Mouse (Mus musculus): ENCODE measurements around the gene Fgfr2. TPM values are rescaled to one million over a fixed set of nuclear protein-coding genes. Genes with fewer than 3 reads are reported as not detected.

Fgfr2 gene
- polyA plus RNA-seq, 1 experiment from 2014 or later, result 106 TPM

DNA sequence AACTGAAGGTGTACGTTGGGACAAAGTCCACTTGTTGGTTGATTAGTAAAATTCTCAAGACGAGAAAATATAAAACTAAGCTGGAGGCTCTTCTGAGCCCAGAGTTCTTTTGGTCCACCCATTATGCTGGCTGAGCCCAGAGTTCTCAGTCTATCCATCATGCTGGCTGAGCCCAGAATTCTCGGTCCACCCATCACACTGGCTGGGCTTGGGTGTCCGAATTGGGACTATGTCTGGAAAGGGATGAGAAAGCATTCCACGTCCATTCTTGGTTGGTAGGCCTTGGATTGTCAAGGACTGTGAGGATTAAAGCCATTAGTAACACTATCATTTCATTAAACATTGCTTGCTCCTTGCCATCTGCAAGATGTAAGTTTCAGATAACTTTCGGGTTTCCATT lies 767.4 kb downstream of the Fgfr2 start:
- H3K9ac ChIP-seq (ENCODE audit: low read depth, low read length), result no peak overlapping the region
- H3K9me3 ChIP-seq (ENCODE audit: control insufficient read depth, low read length), result no peaks in the 10 kb centered on the region
- H3K4me2 ChIP-seq (ENCODE audit: low read depth, low read length), result 0 out of 2 replicates have a peak overlapping the region, but pooled peaks have one; percentile 3
- no peaks in the 10 kb centered on the region for H3K36me3 ChIP-seq (ENCODE audit: control insufficient read depth, insufficient read depth, low read length)
- no peak overlapping the region for H3K4me3 ChIP-seq (ENCODE audit: low read depth, low read length)
- peaks cover 25% of the 10 kb centered on the region for H3K4me1 ChIP-seq (ENCODE audit: control insufficient read depth, insufficient read depth, low read length)
- peak overlapping the region; percentile 46; the same call in 1 of the 2 replicates for H3K27ac ChIP-seq (replicated peaks; ENCODE audit: low read depth, low read length)
- DNase-seq (ENCODE audit: low spot score) (no peak), ATAC-seq (ENCODE audit: low read depth) (no peak)
- H3K27me3 ChIP-seq (replicated peaks; ENCODE audit: control insufficient read depth, insufficient read depth, low read length), result no peaks in the 10 kb centered on the region
- 62% methylated on average over 6 of the region's 6 CpGs for WGBS

DNA sequence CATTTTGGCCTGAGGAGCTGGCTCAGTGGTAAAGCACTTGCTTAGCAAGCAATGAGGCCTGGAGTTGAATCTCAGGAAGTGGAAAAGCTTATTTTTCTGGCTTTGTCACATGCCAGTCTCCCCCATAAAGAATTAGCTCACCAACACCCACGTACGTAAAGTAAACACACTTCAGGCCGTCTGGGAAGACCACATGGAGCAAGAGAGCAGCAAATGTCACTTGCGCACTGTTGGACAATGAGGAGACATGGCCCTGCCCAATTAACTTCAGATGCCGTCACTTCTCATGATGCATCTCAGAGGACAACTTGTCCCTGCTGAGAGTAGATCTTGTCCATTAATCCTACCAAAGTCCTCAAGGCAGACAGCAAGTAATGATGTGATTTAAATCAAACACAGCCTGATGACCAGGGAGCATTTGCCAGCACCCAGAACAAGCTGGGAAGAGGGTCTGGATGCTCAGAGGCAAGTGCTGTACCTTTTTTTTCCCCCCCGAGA lies 774.0 kb downstream of the Fgfr2 start:
- H3K27me3 ChIP-seq (replicated peaks; ENCODE audit: control insufficient read depth, insufficient read depth, low read length), result no peaks in the 10 kb centered on the region
- H3K27ac ChIP-seq (replicated peaks; ENCODE audit: low read depth, low read length), result no peak overlapping the region
- ATAC-seq (ENCODE audit: low read depth) (no peak), DNase-seq (ENCODE audit: low spot score) (no peak)
- H3K9me3 ChIP-seq (ENCODE audit: control insufficient read depth, low read length), result no peaks in the 10 kb centered on the region
- H3K9ac ChIP-seq (ENCODE audit: low read depth, low read length), result no peak overlapping the region
- 64% methylated on average over 6 of the region's 6 CpGs for WGBS
- H3K36me3 ChIP-seq (ENCODE audit: control insufficient read depth, insufficient read depth, low read length), result no peaks in the 10 kb centered on the region
- H3K4me3 ChIP-seq (ENCODE audit: low read depth, low read length), result no peak overlapping the region
- no peak overlapping the region for H3K4me2 ChIP-seq (ENCODE audit: low read depth, low read length)
- peaks cover 5% of the 10 kb centered on the region; the same call in 1 of the 2 replicates for H3K4me1 ChIP-seq (ENCODE audit: control insufficient read depth, insufficient read depth, low read length)

DNA sequence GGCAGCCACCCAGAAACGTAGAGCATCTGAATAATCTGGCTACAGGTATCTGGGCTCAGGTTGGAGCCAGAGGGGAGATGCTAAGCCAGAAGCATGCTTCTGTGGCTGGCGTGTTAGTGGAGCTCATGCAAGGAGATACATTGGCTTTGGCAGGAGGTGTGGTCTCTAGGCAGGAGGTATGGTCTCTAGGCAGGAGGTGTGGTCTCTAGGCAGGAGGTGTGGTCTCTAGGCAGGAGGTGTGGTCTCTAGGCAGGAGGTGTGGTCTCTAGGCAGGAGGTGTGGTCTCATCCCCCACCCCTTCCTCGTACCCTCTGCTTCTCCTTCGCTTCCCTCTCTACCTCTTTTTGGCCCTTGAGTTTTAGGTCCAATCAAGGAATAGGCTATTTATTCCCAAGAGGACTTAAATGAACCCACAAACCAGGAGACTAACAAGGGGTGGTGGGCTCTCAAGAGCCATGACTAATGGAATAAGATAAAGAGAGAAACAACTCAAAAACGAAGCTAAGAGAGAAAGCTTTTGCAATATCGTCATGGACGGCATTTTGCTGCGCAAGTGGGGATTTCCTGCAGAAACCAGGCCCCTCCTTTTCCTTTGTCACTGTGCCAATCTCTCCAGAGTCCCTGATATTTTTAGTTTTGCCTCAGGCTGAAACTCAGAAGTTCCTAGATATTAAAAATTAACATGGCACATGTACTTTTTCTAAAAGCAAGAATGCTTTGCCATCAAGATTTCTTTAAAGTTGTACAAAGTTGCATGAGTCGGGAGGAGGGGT lies 775.7 kb downstream of the Fgfr2 start:
- Histone ChIP-seq H3K27ac (replicated peaks; ENCODE audit: low read depth, low read length) (no peak overlapping the region), H3K9ac (ENCODE audit: low read depth, low read length) (no peak overlapping the region), H3K4me1 (ENCODE audit: control insufficient read depth, insufficient read depth, low read length) (0 out of 2 replicates have a peak, but pooled peaks cover 5% of the 10 kb centered on the region), H3K27me3 (replicated peaks; ENCODE audit: control insufficient read depth, insufficient read depth, low read length) (no peaks in the 10 kb centered on the region), H3K4me3 (ENCODE audit: low read depth, low read length) (no peak overlapping the region), H3K4me2 (ENCODE audit: low read depth, low read length) (no peak overlapping the region), H3K36me3 (ENCODE audit: control insufficient read depth, insufficient read depth, low read length) (no peaks in the 10 kb centered on the region), H3K9me3 (ENCODE audit: control insufficient read depth, low read length) (no peaks in the 10 kb centered on the region)
- peak; percentile 59 for DNase-seq (ENCODE audit: low spot score)
- ATAC-seq (ENCODE audit: low read depth), result no peak
- WGBS, result 64% methylated on average over 9 of the region's 9 CpGs

DNA sequence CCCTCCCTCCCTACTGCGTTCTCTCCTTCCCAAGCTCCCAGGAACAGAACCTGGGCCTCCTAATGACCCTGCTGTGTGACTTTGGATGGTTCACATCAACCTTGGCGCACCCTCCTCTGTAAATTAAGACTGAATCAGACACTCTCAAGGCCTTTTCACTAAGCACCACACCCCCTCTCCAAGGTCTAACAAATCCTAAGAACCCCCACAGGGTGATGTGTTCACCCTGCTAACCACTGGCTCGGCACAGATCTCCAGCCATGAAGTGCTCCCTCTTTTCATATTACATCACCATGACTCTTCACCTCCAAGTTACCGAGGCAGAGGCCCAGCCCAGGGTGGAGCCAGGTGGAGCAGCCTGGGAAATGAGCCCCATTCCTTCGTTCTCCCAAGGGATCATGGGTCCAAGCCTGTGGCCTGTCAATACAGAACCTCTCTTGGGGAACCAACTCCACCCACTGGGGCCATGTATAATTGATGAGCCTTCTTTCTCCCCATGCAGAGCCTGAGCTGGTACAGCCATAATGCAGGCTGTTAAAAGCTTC lies 777.6 kb downstream of the Fgfr2 start:
- WGBS, result 74% methylated on average over 5 of the region's 5 CpGs
- no peak overlapping the region for H3K9ac ChIP-seq (ENCODE audit: low read depth, low read length)
- DNase-seq (ENCODE audit: low spot score) (no peak), ATAC-seq (ENCODE audit: low read depth) (0 out of 2 replicates have a peak, but pooled peaks have one; percentile 26)
- 0 out of 2 replicates have a peak, but pooled peaks cover 5% of the 10 kb centered on the region for H3K4me1 ChIP-seq (ENCODE audit: control insufficient read depth, insufficient read depth, low read length)
- H3K9me3 ChIP-seq (ENCODE audit: control insufficient read depth, low read length), result no peaks in the 10 kb centered on the region
- H3K27ac ChIP-seq (replicated peaks; ENCODE audit: low read depth, low read length), result no peak overlapping the region
- no peaks in the 10 kb centered on the region for H3K36me3 ChIP-seq (ENCODE audit: control insufficient read depth, insufficient read depth, low read length)
- no peaks in the 10 kb centered on the region for H3K27me3 ChIP-seq (replicated peaks; ENCODE audit: control insufficient read depth, insufficient read depth, low read length)
- no peak overlapping the region for H3K4me3 ChIP-seq (ENCODE audit: low read depth, low read length)
- H3K4me2 ChIP-seq (ENCODE audit: low read depth, low read length), result no peak overlapping the region

DNA sequence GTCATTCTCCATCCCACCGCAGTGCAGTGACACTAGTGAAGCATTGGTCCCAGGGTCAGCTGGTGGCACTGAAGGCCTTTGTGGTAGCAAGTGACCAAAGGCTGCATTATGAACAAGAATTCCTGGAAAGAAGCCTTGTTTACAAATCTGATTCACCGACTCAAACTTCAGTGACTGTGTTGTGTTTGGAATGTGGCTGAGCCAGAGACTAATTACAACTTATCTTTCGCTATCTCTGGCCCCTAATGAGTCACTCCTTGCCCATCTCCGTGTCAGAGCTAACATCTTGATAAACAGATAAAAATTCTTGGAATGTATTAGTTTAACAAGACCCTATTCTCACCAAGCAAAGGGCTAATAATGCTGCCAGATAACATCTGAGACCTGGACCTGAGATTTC lies 778.5 kb downstream of the Fgfr2 start:
- Histone ChIP-seq H3K27ac (replicated peaks; ENCODE audit: low read depth, low read length) (no peak overlapping the region), H3K4me2 (ENCODE audit: low read depth, low read length) (no peak overlapping the region), H3K4me1 (ENCODE audit: control insufficient read depth, insufficient read depth, low read length) (0 out of 2 replicates have a peak, but pooled peaks cover 5% of the 10 kb centered on the region), H3K9me3 (ENCODE audit: control insufficient read depth, low read length) (no peaks in the 10 kb centered on the region), H3K4me3 (ENCODE audit: low read depth, low read length) (no peak overlapping the region), H3K36me3 (ENCODE audit: control insufficient read depth, insufficient read depth, low read length) (no peaks in the 10 kb centered on the region), H3K27me3 (replicated peaks; ENCODE audit: control insufficient read depth, insufficient read depth, low read length) (no peaks in the 10 kb centered on the region), H3K9ac (ENCODE audit: low read depth, low read length) (no peak overlapping the region)
- DNase-seq (ENCODE audit: low spot score) (no peak), ATAC-seq (ENCODE audit: low read depth) (no peak)
- WGBS, result 55% methylated on average over 4 of the region's 4 CpGs

DNA sequence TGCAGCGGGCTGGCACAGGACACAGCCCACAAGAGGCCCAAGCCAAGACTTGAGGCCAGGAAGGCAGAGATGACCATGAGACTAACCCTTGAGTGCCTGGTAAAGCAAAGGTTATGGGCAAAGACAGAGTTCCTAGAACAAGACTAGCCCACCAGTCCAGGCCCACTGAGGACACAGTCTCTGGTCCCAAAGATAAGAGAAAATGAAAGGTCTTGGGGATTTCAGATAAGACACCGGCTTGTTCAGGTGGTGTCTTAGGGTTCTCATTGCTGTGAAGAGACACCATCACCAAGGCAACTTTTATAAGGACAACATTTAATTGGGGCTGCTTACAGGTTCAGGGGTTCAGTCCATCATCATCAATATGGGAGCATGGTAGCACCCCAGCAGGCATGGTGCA lies 779.2 kb downstream of the Fgfr2 start:
- no peaks in the 10 kb centered on the region for H3K27me3 ChIP-seq (replicated peaks; ENCODE audit: control insufficient read depth, insufficient read depth, low read length)
- no peak overlapping the region for H3K27ac ChIP-seq (replicated peaks; ENCODE audit: low read depth, low read length)
- 96% methylated on average over 2 of the region's 2 CpGs for WGBS
- DNase-seq (ENCODE audit: low spot score), result no peak
- H3K9ac ChIP-seq (ENCODE audit: low read depth, low read length), result no peak overlapping the region
- no peak for ATAC-seq (ENCODE audit: low read depth)
- no peaks in the 10 kb centered on the region for H3K9me3 ChIP-seq (ENCODE audit: control insufficient read depth, low read length)
- no peak overlapping the region for H3K4me3 ChIP-seq (ENCODE audit: low read depth, low read length)
- 0 out of 2 replicates have a peak, but pooled peaks cover 5% of the 10 kb centered on the region for H3K4me1 ChIP-seq (ENCODE audit: control insufficient read depth, insufficient read depth, low read length)
- H3K4me2 ChIP-seq (ENCODE audit: low read depth, low read length), result no peak overlapping the region
- H3K36me3 ChIP-seq (ENCODE audit: control insufficient read depth, insufficient read depth, low read length), result no peaks in the 10 kb centered on the region

DNA sequence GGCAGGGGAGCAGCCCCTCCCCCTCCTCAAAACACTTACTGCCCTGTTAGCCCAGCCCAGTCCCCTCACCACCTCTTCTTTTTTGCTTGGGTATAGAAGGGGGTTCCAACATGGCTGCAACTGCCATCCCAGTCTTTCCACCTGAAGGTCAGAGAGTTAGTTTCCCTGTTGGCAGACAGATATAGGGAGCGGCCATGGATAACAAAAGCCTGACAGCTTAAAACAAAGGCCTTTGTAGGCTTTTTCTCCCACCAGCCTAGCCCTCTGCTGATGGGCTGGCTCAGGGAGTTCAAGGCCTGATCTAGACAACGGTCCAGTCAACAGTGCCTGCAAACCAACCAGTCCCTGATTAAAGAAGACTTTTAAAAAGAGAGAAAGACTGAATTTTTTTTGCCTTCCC lies 780.0 kb downstream of the Fgfr2 start:
- no peak for DNase-seq (ENCODE audit: low spot score)
- ATAC-seq (ENCODE audit: low read depth), result no peak
- Histone ChIP-seq H3K27ac (replicated peaks; ENCODE audit: low read depth, low read length) (no peak overlapping the region), H3K9me3 (ENCODE audit: control insufficient read depth, low read length) (no peaks in the 10 kb centered on the region), H3K36me3 (ENCODE audit: control insufficient read depth, insufficient read depth, low read length) (no peaks in the 10 kb centered on the region), H3K9ac (ENCODE audit: low read depth, low read length) (no peak overlapping the region), H3K4me2 (ENCODE audit: low read depth, low read length) (no peak overlapping the region), H3K4me1 (ENCODE audit: control insufficient read depth, insufficient read depth, low read length) (0 out of 2 replicates have a peak, but pooled peaks cover 5% of the 10 kb centered on the region), H3K4me3 (ENCODE audit: low read depth, low read length) (no peak overlapping the region), H3K27me3 (replicated peaks; ENCODE audit: control insufficient read depth, insufficient read depth, low read length) (no peaks in the 10 kb centered on the region)
- 75% methylated on average over 2 of the region's 2 CpGs for WGBS

DNA sequence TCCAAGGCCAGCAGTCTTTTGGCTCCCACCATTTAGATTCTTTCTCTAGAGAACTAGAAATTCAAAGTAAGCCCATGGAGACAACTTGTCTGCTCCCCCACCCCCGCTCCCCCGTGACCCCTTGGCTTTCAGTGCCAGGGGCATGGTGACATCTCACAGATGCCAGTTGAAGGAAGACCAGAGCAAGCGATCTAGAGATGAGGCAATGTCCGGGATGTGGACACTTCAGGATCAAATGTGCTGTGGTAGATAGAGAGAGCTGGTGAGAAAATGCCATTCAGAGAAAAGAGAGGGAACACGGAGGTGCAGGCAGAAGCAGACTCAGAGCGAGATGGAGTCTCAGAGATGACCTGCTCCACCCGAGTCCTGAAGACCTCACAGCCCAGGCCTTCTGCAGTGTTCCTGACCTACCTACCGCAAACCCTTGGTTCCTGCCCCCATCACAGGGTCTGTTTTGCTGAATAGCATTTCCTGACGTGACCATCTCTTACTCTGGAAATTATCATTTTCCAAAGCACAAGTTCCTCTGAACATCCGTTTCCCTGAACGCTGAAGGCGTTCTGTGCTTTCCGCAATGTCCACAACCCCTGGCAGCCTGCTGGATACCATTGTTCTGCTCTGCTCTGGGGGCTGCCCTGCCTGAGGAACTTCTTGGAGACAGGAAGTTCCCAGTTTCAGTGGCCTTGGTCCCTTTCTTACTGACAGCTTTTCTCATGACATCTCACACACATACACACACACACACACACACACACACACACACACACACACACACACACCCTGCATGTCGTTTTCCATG lies 783.9 kb downstream of the Fgfr2 start:
- WGBS, result 83% methylated on average over 14 of the region's 14 CpGs
- Histone ChIP-seq H3K27me3 (replicated peaks; ENCODE audit: control insufficient read depth, insufficient read depth, low read length) (no peaks in the 10 kb centered on the region), H3K9me3 (ENCODE audit: control insufficient read depth, low read length) (no peaks in the 10 kb centered on the region), H3K4me3 (ENCODE audit: low read depth, low read length) (no peak overlapping the region), H3K27ac (replicated peaks; ENCODE audit: low read depth, low read length) (peak overlapping the region; percentile 66), H3K4me2 (ENCODE audit: low read depth, low read length) (no peak overlapping the region), H3K4me1 (ENCODE audit: control insufficient read depth, insufficient read depth, low read length) (peaks cover 11% of the 10 kb centered on the region; the same call in 1 of the 2 replicates), H3K9ac (ENCODE audit: low read depth, low read length) (no peak overlapping the region), H3K36me3 (ENCODE audit: control insufficient read depth, insufficient read depth, low read length) (no peaks in the 10 kb centered on the region)
- ATAC-seq (ENCODE audit: low read depth) (no peak), DNase-seq (ENCODE audit: low spot score) (no peak)
